Mouse (Mus musculus) embryonic facial prominence, embryonic 11.5 days (tissue): ENCODE measurements around the gene Srrm1. TPM values are rescaled to one million over a fixed set of nuclear protein-coding genes. Genes with fewer than 3 reads are reported as not detected.

Source experiments
- ATAC-seq: fragments of 200-750 bp; cut with Nextera tagmentation; replicated peaks from 2 replicates; pipeline ENCODE4 v1.8.0; 2017; ENCODE audit warnings: low read depth; ENCODE audit not compliant: insufficient number of reproducible peaks, low FRiP score, low TSS enrichment
- DNase-seq: peaks from one replicate; pipeline ENCODE4 v3.0.0-alpha.2; 2015; ENCODE audit warnings: low spot score
- H3K27ac ChIP-seq: fragments of 300-500 bp; sonication (generic); replicated peaks from 2 replicates; pipeline ENCODE4 v1.5.1; 2014; ENCODE audit warnings: mild to moderate bottlenecking, low read depth, low read length, control low read depth
- H3K27me3 ChIP-seq: fragments of 300-500 bp; sonication (generic); 2 replicates; pipeline ENCODE4 v1.6.1; 2014; ENCODE audit warnings: mild to moderate bottlenecking, low read length, moderate library complexity, mixed read lengths; ENCODE audit not compliant: control insufficient read depth, insufficient read depth
- H3K36me3 ChIP-seq: fragments of 300-500 bp; sonication (generic); replicated peaks from 2 replicates; pipeline ENCODE4 v1.6.1; 2014; ENCODE audit warnings: low read depth, mild to moderate bottlenecking, low read length, moderate library complexity, mixed read lengths; ENCODE audit not compliant: control insufficient read depth, insufficient read depth
- H3K4me1 ChIP-seq: fragments of 300-500 bp; sonication (generic); 2 replicates; pipeline ENCODE4 v1.6.1; 2014; ENCODE audit warnings: low read length, mixed read lengths; ENCODE audit not compliant: control insufficient read depth, insufficient read depth
- H3K4me2 ChIP-seq: fragments of 300-500 bp; sonication (generic); 2 replicates; pipeline ENCODE4 v1.6.1; 2014; ENCODE audit warnings: low read depth, mild to moderate bottlenecking, control low read depth, low read length, moderate library complexity
- H3K4me3 ChIP-seq: fragments of 300-500 bp; sonication (generic); 2 replicates; pipeline ENCODE4 v1.5.1; 2014; ENCODE audit warnings: low read depth, low read length, control low read depth
- H3K9ac ChIP-seq: fragments of 300-500 bp; sonication (generic); replicated peaks from 2 replicates; pipeline ENCODE4 v1.6.1; 2014; ENCODE audit warnings: mild to moderate bottlenecking, control low read depth, low read length
- H3K9me3 ChIP-seq: fragments of 300-500 bp; sonication (generic); replicated peaks from 2 replicates; pipeline ENCODE4 v1.6.1; 2016; ENCODE audit warnings: mild to moderate bottlenecking, low read length, inconsistent platforms, mixed read lengths; ENCODE audit not compliant: control insufficient read depth
- WGBS: fragments of 180-500 bp; shearing (Covaris S2); extraction: QIAGEN DNeasy Blood & Tissue Kit; methylation state at CpG from one replicate; pipeline ENCODE4 v1.1.7; 2014; 5-methylcytosine and 5-hydroxymethylcytosine counted together
- polyA plus RNA-seq: library from polyadenylated mRNA; unstranded; fragments of >200 nt; fragmentation: Nextera tagmentation; extraction: Ambion mirVana; gene quantifications from 2 replicates; pipeline ENCODE4 v1.2.1, GENCODE M21; 2014

The Srrm1 gene
- polyA plus RNA-seq, 1 experiment from 2014 or later: 269 TPM

DNA sequence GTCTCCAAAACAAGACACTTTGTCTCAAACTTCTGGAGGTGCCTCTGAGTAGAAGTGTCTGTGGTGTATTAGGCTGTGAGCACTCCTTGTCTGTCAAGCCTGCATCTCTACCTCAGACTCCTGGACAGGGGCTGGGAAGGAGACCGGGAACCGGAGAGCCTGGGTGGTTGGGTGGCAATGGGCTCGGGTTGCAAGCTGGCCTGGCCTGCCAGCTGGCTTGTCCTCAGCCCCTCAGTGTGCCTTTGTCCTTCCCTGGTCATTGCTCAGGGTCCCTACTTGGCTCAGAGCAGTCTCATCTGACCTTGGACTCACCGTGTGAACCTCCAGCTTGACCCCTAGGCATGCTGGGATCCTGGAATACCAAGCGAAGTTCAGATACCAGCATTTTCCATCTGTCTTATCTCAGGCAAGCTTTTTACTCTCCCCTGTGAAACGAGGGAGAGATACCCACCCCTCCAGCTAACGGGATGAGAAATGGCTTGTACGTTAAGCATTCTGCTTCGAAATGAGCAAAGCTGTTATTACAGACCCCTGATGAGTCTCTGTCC lies 43.9 kb downstream of the Srrm1 start:
- no peaks in the 10 kb centered on the region for H3K36me3 ChIP-seq
- no peaks in the 10 kb centered on the region for H3K27me3 ChIP-seq
- H3K9ac ChIP-seq: no peak overlapping the region
- DNase-seq (no peak), ATAC-seq (no peak)
- no peaks in the 10 kb centered on the region for H3K9me3 ChIP-seq
- H3K27ac ChIP-seq: no peak overlapping the region
- H3K4me3 ChIP-seq: no peak overlapping the region
- no peaks in the 10 kb centered on the region; the same call in 1 of the 2 replicates for H3K4me1 ChIP-seq
- H3K4me2 ChIP-seq: no peak overlapping the region
- WGBS: 61% methylated on average over 9 of the region's 9 CpGs

GRCm38 (mm10) chr4:135306971-135307632 lies 46.0 kb downstream of the Srrm1 start:
- no peaks in the 10 kb centered on the region for H3K4me1 ChIP-seq

DNA sequence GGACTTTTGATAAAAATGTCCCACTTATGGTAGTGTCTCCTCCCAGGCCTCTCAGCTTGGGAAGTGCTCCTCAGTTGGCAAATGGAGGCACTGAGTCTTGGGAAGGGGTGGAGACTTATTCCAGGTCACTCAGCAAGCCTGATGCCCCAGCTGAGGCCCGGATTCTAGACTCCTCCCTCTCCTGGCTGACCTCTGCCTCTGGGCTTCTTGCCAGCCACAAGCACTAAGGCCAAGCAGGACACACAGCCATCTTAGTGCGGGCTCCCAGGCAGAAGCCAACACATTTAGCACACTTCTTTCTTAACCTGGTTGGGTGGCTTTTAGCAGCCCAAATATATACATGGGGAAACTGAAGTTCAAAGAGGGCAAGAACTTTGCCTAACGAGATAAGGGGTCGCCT lies 46.6 kb downstream of the Srrm1 start:
- Histone ChIP-seq H3K9me3 (no peaks in the 10 kb centered on the region), H3K27ac (no peak overlapping the region), H3K4me1 (no peaks in the 10 kb centered on the region), H3K4me2 (no peak overlapping the region), H3K9ac (no peak overlapping the region), H3K4me3 (no peak overlapping the region), H3K36me3 (no peaks in the 10 kb centered on the region), H3K27me3 (no peaks in the 10 kb centered on the region)
- no peak for ATAC-seq
- 65% methylated on average over 4 of the region's 4 CpGs for WGBS
- no peak for DNase-seq

More at GRCm38 (mm10) chr4:135306971-135307632, 46.0 kb downstream of the Srrm1 start:
- Histone ChIP-seq H3K4me3 (no peak overlapping the region), H3K27me3 (no peaks in the 10 kb centered on the region), H3K9ac (0 out of 2 replicates have a peak overlapping the region, but pooled peaks have one; percentile 19), H3K36me3 (no peaks in the 10 kb centered on the region), H3K9me3 (no peaks in the 10 kb centered on the region), H3K4me2 (no peak overlapping the region), H3K27ac (no peak overlapping the region)
- WGBS: 40% methylated on average over 17 of the region's 17 CpGs
- DNase-seq (no peak), ATAC-seq (no peak)

DNA sequence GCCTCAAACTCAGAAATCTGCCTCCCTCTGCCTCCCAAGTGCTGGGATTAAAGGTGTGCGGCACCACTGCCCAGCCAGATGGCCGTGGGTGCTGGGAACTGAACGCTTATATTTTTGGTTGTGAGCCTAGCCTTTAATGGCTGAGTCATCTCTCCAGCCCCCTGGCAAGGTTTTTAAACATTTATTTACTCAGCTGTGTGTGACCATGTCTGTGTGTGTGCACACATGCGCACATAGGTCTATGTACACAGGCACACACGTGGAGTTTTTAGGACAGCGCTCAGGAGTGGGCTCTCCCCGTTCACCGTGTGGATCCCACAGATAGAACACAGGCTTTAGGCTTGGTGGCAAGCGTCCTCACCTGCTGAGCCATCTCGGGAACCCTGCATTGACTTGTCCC lies 50.9 kb downstream of the Srrm1 start:
- H3K27me3 ChIP-seq: no peaks in the 10 kb centered on the region
- H3K9me3 ChIP-seq: no peaks in the 10 kb centered on the region
- H3K4me3 ChIP-seq: no peak overlapping the region
- no peak overlapping the region for H3K27ac ChIP-seq
- no peak for DNase-seq
- WGBS: 87% methylated on average over 10 of the region's 10 CpGs
- H3K4me1 ChIP-seq: no peaks in the 10 kb centered on the region
- ATAC-seq: no peak
- H3K9ac ChIP-seq: no peak overlapping the region
- no peak overlapping the region for H3K4me2 ChIP-seq
- H3K36me3 ChIP-seq: no peaks in the 10 kb centered on the region

- no peak overlapping the region for H3K27ac ChIP-seq
- H3K4me2 ChIP-seq: no peak overlapping the region
- no peak overlapping the region for H3K9ac ChIP-seq
- no peak overlapping the region for H3K4me3 ChIP-seq
- no peaks in the 10 kb centered on the region for H3K27me3 ChIP-seq
- H3K36me3 ChIP-seq: no peaks in the 10 kb centered on the region
- no peaks in the 10 kb centered on the region for H3K9me3 ChIP-seq
- ATAC-seq: no peak
- 78% methylated on average over 3 of the region's 3 CpGs for WGBS
- no peak for DNase-seq
- no peaks in the 10 kb centered on the region for H3K4me1 ChIP-seq
Measured at GRCm38 (mm10) chr4:135301166-135301565, 52.0 kb downstream of the Srrm1 start.

DNA sequence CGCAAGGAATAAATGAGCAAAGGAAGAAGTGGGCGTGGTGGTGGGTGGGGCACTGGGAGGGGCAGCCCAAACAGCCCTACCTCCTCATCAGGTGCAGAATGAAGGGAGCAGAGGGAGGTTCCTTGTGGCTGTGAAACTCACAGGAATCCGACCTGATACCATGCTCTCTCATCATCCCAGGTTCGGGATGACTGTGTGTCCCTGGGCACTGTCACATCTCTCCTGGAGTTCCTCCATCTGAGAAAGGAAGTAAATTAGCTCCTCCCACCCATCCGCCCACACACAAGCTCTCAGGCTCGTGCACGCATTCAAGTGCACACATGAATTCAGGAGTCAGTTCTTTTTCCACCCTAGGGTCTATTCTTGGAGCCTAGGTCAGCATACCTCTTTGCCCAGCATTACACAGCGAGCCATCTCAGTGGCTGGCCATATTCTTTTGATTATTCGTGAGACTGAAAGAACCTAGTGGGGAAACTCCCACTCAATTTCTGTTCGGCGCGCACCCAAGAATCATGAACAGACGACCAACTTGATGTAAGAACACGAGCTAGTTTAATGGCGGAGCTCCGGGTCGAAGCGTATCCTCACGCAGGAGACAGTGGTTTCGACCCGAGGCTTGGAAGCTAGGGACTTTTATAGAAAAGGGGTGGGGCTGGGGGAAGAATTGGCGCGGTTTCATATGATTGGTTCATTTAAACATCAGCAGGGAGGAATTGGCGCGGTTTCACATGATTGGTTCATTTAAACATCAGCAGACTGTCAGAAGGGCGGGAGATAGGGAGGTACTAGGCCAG lies 52.7 kb downstream of the Srrm1 start:
- Histone ChIP-seq H3K9ac (no peak overlapping the region), H3K27me3 (no peaks in the 10 kb centered on the region), H3K36me3 (no peaks in the 10 kb centered on the region), H3K4me3 (no peak overlapping the region), H3K27ac (no peak overlapping the region), H3K4me1 (no peaks in the 10 kb centered on the region), H3K9me3 (no peaks in the 10 kb centered on the region), H3K4me2 (no peak overlapping the region)
- ATAC-seq: no peak
- 90% methylated on average over 26 of the region's 26 CpGs for WGBS
- no peak for DNase-seq

DNA sequence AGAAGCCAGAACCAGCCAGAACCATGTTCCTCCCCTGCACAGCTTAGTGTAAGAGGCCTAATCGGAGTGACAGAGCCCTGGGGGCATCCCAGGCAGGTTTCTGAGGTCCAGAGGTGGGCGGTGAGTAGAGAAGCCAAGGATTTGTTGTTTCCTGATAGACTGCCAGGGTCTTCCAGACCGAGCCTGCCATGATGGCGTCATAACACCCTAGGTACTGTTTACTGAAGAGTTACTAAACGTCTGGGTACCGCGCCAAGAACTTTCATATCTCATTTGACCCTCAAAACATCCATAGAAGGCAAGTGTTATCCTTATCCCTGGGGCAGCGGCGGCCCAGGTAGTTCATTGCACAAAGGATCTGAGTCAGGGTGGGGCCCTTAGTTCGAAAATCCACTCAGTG lies 54.4 kb downstream of the Srrm1 start:
- DNase-seq (no peak), ATAC-seq (no peak)
- 89% methylated on average over 10 of the region's 10 CpGs for WGBS
- no peaks in the 10 kb centered on the region for H3K27me3 ChIP-seq
- H3K9me3 ChIP-seq: no peaks in the 10 kb centered on the region
- H3K4me1 ChIP-seq: no peaks in the 10 kb centered on the region
- no peak overlapping the region for H3K4me2 ChIP-seq
- H3K36me3 ChIP-seq: no peaks in the 10 kb centered on the region
- no peak overlapping the region for H3K27ac ChIP-seq
- H3K9ac ChIP-seq: no peak overlapping the region
- no peak overlapping the region for H3K4me3 ChIP-seq
